Mouse (Mus musculus) CH12.LX (cell line): ENCODE measurements around the gene Abat.

Experiments
- HCFC1 ChIP-seq: IDR thresholded peaks from 2 replicates; pipeline ENCODE4 v1.6.1; 2012; ENCODE audit warnings: low read depth, mild to moderate bottlenecking, inconsistent platforms, low read length, improper control_type of control experiment
- KAT2A ChIP-seq: IDR thresholded peaks from 2 replicates; pipeline ENCODE4 v1.6.1; 2012; ENCODE audit warnings: low read length, improper control_type of control experiment, inconsistent platforms; ENCODE audit not compliant: insufficient replicate concordance
- MAX ChIP-seq: IDR thresholded peaks from 2 replicates; pipeline ENCODE4 v1.6.1; 2011; ENCODE audit warnings: low read length, improper control_type of control experiment
- POLR2A ChIP-seq: IDR thresholded peaks from 2 replicates; pipeline ENCODE4 v1.6.1; 2011; ENCODE audit warnings: low read depth, mild to moderate bottlenecking, improper control_type of control experiment, low read length
- USF2 ChIP-seq: conservative IDR thresholded peaks from 2 replicates; pipeline ENCODE4 v1.6.1; 2011; ENCODE audit warnings: low read depth, low read length, improper control_type of control experiment
- ZNF384 ChIP-seq: IDR thresholded peaks from 2 replicates; pipeline ENCODE4 v1.6.1; 2012; ENCODE audit warnings: low read depth, low read length, improper control_type of control experiment, inconsistent platforms

- TF ChIP-seq MAX (no peak), KAT2A (no peak), POLR2A (no peak), ZNF384 (no peak), HCFC1 (no peak), USF2 (no peak)
Observed at GRCm38 (mm10) chr16:8570901-8571615, 57.8 kb downstream of the Abat start.
